Mouse (Mus musculus) C2C12 (cell line): ENCODE measurements around the gene Abl2.

Experiments
- CEBPB ChIP-seq: IDR thresholded peaks from one replicate; pipeline ENCODE4 v1.6.1; 2011; ENCODE audit warnings: low read depth, mild to moderate bottlenecking, control low read depth, moderate library complexity
- CTCF ChIP-seq: IDR thresholded peaks from one replicate; pipeline ENCODE4 v1.5.1; 2011; ENCODE audit not compliant: control insufficient read depth, insufficient read depth, insufficient read length
- FOSL1 ChIP-seq: IDR thresholded peaks from one replicate; pipeline ENCODE4 v1.8.0; 2011; ENCODE audit warnings: mild to moderate bottlenecking, low read length; ENCODE audit not compliant: poor library complexity, insufficient read depth, severe bottlenecking
- MAX ChIP-seq: IDR thresholded peaks from one replicate; pipeline ENCODE4 v1.6.1; 2011; ENCODE audit warnings: mild to moderate bottlenecking, control low read depth
- MYOD1 ChIP-seq: IDR thresholded peaks from one replicate; pipeline ENCODE4 v1.6.1; 2011; ENCODE audit warnings: low read depth; ENCODE audit not compliant: control insufficient read depth, insufficient read length
- MYOG ChIP-seq: IDR thresholded peaks from one replicate; pipeline ENCODE4 v1.6.1; 2011; ENCODE audit not compliant: control insufficient read depth, insufficient read length; ENCODE audit errors: extremely low read depth
- USF1 ChIP-seq: IDR thresholded peaks from one replicate; pipeline ENCODE4 v1.6.1; 2011; ENCODE audit warnings: low read depth, mild to moderate bottlenecking, control low read depth, moderate library complexity

DNA sequence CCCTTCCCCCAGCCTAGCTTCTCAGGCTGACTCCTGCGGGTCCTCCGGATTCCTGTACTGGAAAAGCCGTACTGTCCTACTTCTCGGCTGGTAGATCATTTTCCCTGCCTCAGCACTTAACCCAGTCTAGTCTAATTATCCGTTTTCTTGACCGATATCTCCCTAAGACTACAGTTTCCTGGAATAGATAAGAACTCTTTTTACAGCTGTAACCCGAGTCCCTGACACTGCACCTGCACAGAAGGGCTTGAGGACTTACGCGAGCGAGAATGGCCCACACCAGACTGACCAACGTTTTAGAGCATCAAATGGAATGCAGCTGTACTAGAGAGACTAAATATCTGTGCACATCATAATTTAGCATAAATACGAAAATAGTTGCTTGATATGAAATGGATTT is 14.6 kb upstream of the Abl2 start:
- no peak for TF ChIP-seq CTCF
- no peak for TF ChIP-seq MYOD1
- no peak for TF ChIP-seq MYOG
- TF ChIP-seq MAX, result no peak
- no peak for TF ChIP-seq FOSL1
- TF ChIP-seq USF1, result no peak
- no peak for TF ChIP-seq CEBPB
